Mouse (Mus musculus) ovary, postnatal 14 days (tissue): ENCODE measurements around the gene Nudt1.

ENCODE experiments used
- DNase-seq: peaks from one replicate; pipeline ENCODE4 v3.0.0; 2022; ENCODE audit warnings: low spot score

Nudt1 gene

GRCm38 (mm10) chr5:140321042-140321755 is at the start of gene Nudt1, which contains the start of gene Mad1l1:
Gene Nudt1, plus strand, starts transcription at chr5:140321656.
Gene Mad1l1, minus strand, starts transcription at chr5:140321552.
- DNase-seq: peak; percentile 83

GRCm38 (mm10) chr5:140276779-140277178 is 44.7 kb upstream of the Nudt1 start:
- DNase-seq: no peak

- DNase-seq: no peak
These were observed 41.3 kb upstream of the Nudt1 start for GRCm38 (mm10) chr5:140280205-140280604.

- DNase-seq: peak; percentile 27
These were observed 39.1 kb upstream of the Nudt1 start for GRCm38 (mm10) chr5:140282376-140282775.

GRCm38 (mm10) chr5:140282900-140283299 is 38.6 kb upstream of the Nudt1 start:
- DNase-seq: no peak

GRCm38 (mm10) chr5:140284011-140284410 is 37.4 kb upstream of the Nudt1 start:
- DNase-seq: no peak

GRCm38 (mm10) chr5:140284761-140285160 is 36.7 kb upstream of the Nudt1 start:
- DNase-seq: no peak

- no peak for DNase-seq
These were observed 33.2 kb upstream of the Nudt1 start for GRCm38 (mm10) chr5:140288287-140288686.

GRCm38 (mm10) chr5:140289161-140289560 is 32.3 kb upstream of the Nudt1 start:
- DNase-seq: no peak

- DNase-seq: peak; percentile 33
These were observed 29.3 kb upstream of the Nudt1 start for GRCm38 (mm10) chr5:140292152-140292551.

- no peak for DNase-seq
These were observed 23.2 kb upstream of the Nudt1 start for GRCm38 (mm10) chr5:140298291-140298690.

GRCm38 (mm10) chr5:140306016-140306415 is 15.4 kb upstream of the Nudt1 start:
- DNase-seq: no peak

- DNase-seq: no peak
These were observed 13.9 kb upstream of the Nudt1 start for GRCm38 (mm10) chr5:140307602-140308001.

GRCm38 (mm10) chr5:140316716-140317115 is 4.7 kb upstream of the Nudt1 start:
- DNase-seq: no peak

GRCm38 (mm10) chr5:140321756-140322575 is 510 bp downstream of the Nudt1 start:
- peak; percentile 7 for DNase-seq

GRCm38 (mm10) chr5:140324058-140324457 is 2.6 kb downstream of the Nudt1 start:
- DNase-seq: no peak

- DNase-seq: peak; percentile 78
These were observed 10.4 kb downstream of the Nudt1 start, which contains the start of gene Mrm2 for GRCm38 (mm10) chr5:140331615-140332512. Gene Mrm2, minus strand, starts transcription at chr5:140331898.

- DNase-seq: no peak
These were observed 11.1 kb downstream of the Nudt1 start for GRCm38 (mm10) chr5:140332519-140332918.

- no peak for DNase-seq
These were observed 12.2 kb downstream of the Nudt1 start for GRCm38 (mm10) chr5:140333631-140334030.

GRCm38 (mm10) chr5:140336680-140337079 is 15.2 kb downstream of the Nudt1 start:
- peak; percentile 20 for DNase-seq

GRCm38 (mm10) chr5:140338779-140339178 is 17.3 kb downstream of the Nudt1 start:
- no peak for DNase-seq

GRCm38 (mm10) chr5:140339836-140340235 is 18.4 kb downstream of the Nudt1 start:
- DNase-seq: no peak
